ENCODE assay signal across 8 mouse cellular contexts in the genomic region with DNA sequence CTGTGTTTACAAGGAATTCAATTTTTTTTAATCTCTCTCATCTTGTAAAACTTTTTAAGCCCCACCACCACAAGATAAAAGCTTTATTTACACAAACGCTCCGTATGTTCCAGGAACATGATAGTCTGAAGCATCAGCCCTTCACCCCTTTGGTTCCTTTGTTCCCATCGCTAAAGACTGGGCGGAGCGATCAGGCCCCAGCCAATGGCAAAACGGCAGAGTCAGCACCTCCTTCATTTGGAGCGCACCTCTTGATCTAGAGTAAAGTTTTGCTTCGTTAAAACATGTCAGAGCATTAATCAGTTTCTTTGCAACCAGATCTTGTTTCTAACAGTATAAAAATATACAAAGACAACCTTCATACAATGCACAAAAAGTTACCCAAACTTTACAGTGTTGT. TPM values are rescaled to one million over a fixed set of nuclear protein-coding genes. Genes with fewer than 3 reads are reported as not detected.
DNase-seq lines count a peak whose midpoint lies in the region; ATAC-seq lines count a peak whose summit lies in the region.

No protein-coding gene starts in this region.

- H3K4me1 ChIP-seq in limb, embryonic 13.5 days = no peaks in the 10 kb centered on the region
- no peaks in the 10 kb centered on the region for H3K4me1 ChIP-seq in neural tube, embryonic 12.5 days

- H3K27ac ChIP-seq in limb, embryonic 13.5 days = no peak overlapping the region
- no peak overlapping the region for H3K27ac ChIP-seq in neural tube, embryonic 12.5 days

- peak; percentile 9 for DNase-seq in gastrocnemius, postnatal 14 days
- no peak for DNase-seq in gastrocnemius, postnatal 10 days
- DNase-seq in R1 (ENCODE audit: low read depth, low spot score) = peak; percentile 66
- peak; percentile 34 for DNase-seq in forelimb bud, embryonic 11.5 days (ENCODE audit: low read depth, low spot score)
- DNase-seq in frontal cortex, postnatal 10 days (ENCODE audit: low spot score in 2 of 2) = no peak
- DNase-seq in layer of hippocampus, adult 11-12 months (ENCODE audit: low spot score) = no peak

- H3K36me3 ChIP-seq in limb, embryonic 13.5 days = no peaks in the 10 kb centered on the region
- H3K36me3 ChIP-seq in neural tube, embryonic 12.5 days = no peaks in the 10 kb centered on the region

- H3K27me3 ChIP-seq in limb, embryonic 13.5 days = no peaks in the 10 kb centered on the region
- no peaks in the 10 kb centered on the region for H3K27me3 ChIP-seq in neural tube, embryonic 12.5 days (replicated peaks)

- no peaks in the 10 kb centered on the region for H3K9me3 ChIP-seq in limb, embryonic 13.5 days
- no peaks in the 10 kb centered on the region for H3K9me3 ChIP-seq in neural tube, embryonic 12.5 days

- no peak for ATAC-seq in limb, embryonic 13.5 days (ENCODE audit: low FRiP score, low read depth)
- no peak for ATAC-seq in neural tube, embryonic 12.5 days (ENCODE audit: low FRiP score, low read depth)

- intact Hi-C loops in gastrocnemius, postnatal 14 days (cut with DNase I; ENCODE audit: low total_unique reads) = no loop called here

- H3K9ac ChIP-seq in limb, embryonic 13.5 days = no peak overlapping the region
- H3K9ac ChIP-seq in neural tube, embryonic 12.5 days = no peak overlapping the region

- H3K4me2 ChIP-seq in limb, embryonic 13.5 days (replicated peaks) = peak overlapping the region; percentile 48
- peak overlapping the region; percentile 40 for H3K4me2 ChIP-seq in neural tube, embryonic 12.5 days (replicated peaks)

- H3K4me3 ChIP-seq in limb, embryonic 13.5 days = 0 out of 2 replicates have a peak overlapping the region, but pooled peaks have one; percentile 11
- H3K4me3 ChIP-seq in neural tube, embryonic 12.5 days = no peak overlapping the region

- 16% methylated on average over 8 of the region's 8 CpGs for WGBS in limb, embryonic 13.5 days
- WGBS in neural tube, embryonic 12.5 days = 9% methylated on average over 8 of the region's 8 CpGs

RNA-seq across cellular contexts. Expression of gene Gm43552, which starts 13.2 kb away (rescaled TPM):
- 1 to 10 TPM in 1 of 2 experiments, not detected in 1; 3.1 TPM for total RNA-seq in gastrocnemius, postnatal 14 days (2021)
- 1 to 10 TPM; 1.3 to 3.7 TPM for total RNA-seq in gastrocnemius, postnatal 10 days (2021)
- polyA plus RNA-seq in limb, embryonic 13.5 days (2015; fragmentation: Nextera tagmentation; extraction: Ambion mirVana) = not detected in 2 replicates
- polyA plus RNA-seq in neural tube, embryonic 12.5 days (2016; fragmentation: Nextera tagmentation; extraction: Ambion mirVana) = not detected in 2 replicates

RNA-seq across cellular contexts. Expression of gene Smim14, which starts 31.2 kb away (rescaled TPM):
- 10 to 100 TPM; 34.7 to 39.4 TPM for total RNA-seq in gastrocnemius, postnatal 14 days (2021)
- 10 to 100 TPM; 45.5 to 49.0 TPM for total RNA-seq in gastrocnemius, postnatal 10 days (2021)
- 113 and 116 TPM in 2 replicates for polyA plus RNA-seq in limb, embryonic 13.5 days (2015; fragmentation: Nextera tagmentation; extraction: Ambion mirVana)
- 148 and 154 TPM in 2 replicates for polyA plus RNA-seq in neural tube, embryonic 12.5 days (2016; fragmentation: Nextera tagmentation; extraction: Ambion mirVana)

RNA-seq across cellular contexts. Expression of gene Ube2k, which starts 31.2 kb away (rescaled TPM):
- total RNA-seq in gastrocnemius, postnatal 14 days (2021) = 10 to 100 TPM; 60.9 to 61.8 TPM
- total RNA-seq in gastrocnemius, postnatal 10 days (2021) = 10 to 100 TPM; 76.8 to 81.2 TPM
- polyA plus RNA-seq in limb, embryonic 13.5 days (2015; fragmentation: Nextera tagmentation; extraction: Ambion mirVana) = 197 and 215 TPM in 2 replicates
- polyA plus RNA-seq in neural tube, embryonic 12.5 days (2016; fragmentation: Nextera tagmentation; extraction: Ambion mirVana) = 181 and 188 TPM in 2 replicates

Comparison
In these comparisons a context has a peak if more than half of its experiments do, and no peak if none do; other contexts are left out.
1. DNase-seq: peak in gastrocnemius, postnatal 14 days (single experiment), R1 (single experiment) and forelimb bud, embryonic 11.5 days (single experiment); none in gastrocnemius, postnatal 10 days (single experiment), frontal cortex, postnatal 10 days (0 of 2) and layer of hippocampus, adult 11-12 months (single experiment).